Mouse (Mus musculus): Measurements from ENCODE around the gene Olfr315.
A peak's percentile ranks its signal among the peaks of the same experiment; 100 is the strongest.
"Not testable (repeated sequence)": the region's sequence is repeated elsewhere in the genome, so short reads cannot be mapped to it uniquely, and the experiment has no call there.

Gene Olfr315

DNA sequence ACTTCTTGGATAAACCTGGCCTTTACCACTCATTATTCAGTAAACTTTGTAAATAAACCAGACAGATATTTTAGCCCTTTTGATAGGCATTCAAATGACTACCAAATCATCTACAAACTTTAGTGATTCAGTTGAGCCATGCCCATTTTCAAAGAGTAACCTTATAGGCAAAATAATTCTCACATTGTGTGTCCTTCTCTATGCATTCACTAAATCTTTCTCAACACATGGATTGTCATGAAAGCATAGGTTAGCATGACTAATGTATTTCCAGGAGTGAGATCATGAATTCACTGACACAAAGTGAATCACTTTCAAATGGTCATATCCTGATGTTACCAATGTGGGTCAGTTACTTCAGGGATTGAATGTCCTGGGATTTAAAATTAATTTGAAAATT, at the start of gene Olfr315:
Gene Olfr315, plus strand, starts transcription at position 301 of the 400 bp plus-strand sequence.
- no peak for DNase-seq

- no peak for DNase-seq
These were observed 49.1 kb upstream of the Olfr315 start, which contains the start of gene Olfr318 for GRCm38 (mm10) chr11:58723914-58724313. TSS of gene Olfr318 (minus strand) at chr11:58724014.

- DNase-seq, result not testable (repeated sequence)
These were observed 44.9 kb upstream of the Olfr315 start for GRCm38 (mm10) chr11:58727896-58728650.

GRCm38 (mm10) chr11:58733372-58733771, 39.6 kb upstream of the Olfr315 start:
- DNase-seq, result peak; percentile 19

- no peak for DNase-seq
These were observed 34.2 kb upstream of the Olfr315 start, which contains the start of gene Olfr317 for GRCm38 (mm10) chr11:58738792-58739262. TSS of gene Olfr317 (minus strand) at chr11:58739212.

DNA sequence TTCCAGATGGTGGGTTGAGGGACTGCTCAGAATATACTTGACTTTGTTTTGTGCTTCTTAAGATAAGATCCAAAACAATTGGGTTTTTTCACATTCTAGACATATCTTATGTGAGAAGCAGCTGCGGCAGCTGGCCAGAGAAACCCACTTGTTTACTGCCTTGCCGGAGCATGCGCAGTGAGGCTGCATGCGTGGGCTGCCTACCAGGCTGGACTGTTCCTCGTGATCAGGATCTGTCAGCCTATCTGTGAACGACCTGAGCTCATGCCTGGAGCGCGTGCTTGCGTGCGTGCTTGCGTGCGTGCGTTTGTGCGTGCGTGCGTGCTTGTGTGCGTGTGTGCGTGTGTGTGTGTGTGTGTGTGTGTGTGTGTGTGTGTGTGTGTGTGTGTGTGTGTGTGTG, 21.9 kb upstream of the Olfr315 start:
- DNase-seq, result peak; percentile 54

DNA sequence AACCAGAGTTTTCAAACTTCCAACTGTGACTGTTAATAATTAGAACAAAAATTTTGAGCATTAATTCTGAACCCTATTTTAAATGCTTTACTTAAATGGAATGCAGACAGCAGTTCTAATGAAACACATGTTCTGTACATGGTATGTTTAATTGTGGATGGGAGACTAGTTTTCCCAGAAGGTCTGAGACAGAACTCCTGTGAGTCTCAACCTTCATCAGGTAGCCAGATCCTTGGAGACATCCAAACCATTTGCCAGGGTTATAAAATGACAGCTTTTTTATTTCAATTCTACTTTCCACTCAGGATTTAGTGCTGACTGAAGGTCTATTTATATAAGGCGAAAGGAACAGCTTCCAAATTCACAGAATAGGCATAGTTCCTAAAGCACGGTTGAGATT, 20.6 kb upstream of the Olfr315 start, which contains the start of gene Olfr316:
Gene Olfr316, plus strand, starts transcription at position 301 of the 400 bp plus-strand sequence.
- no peak for DNase-seq

DNA sequence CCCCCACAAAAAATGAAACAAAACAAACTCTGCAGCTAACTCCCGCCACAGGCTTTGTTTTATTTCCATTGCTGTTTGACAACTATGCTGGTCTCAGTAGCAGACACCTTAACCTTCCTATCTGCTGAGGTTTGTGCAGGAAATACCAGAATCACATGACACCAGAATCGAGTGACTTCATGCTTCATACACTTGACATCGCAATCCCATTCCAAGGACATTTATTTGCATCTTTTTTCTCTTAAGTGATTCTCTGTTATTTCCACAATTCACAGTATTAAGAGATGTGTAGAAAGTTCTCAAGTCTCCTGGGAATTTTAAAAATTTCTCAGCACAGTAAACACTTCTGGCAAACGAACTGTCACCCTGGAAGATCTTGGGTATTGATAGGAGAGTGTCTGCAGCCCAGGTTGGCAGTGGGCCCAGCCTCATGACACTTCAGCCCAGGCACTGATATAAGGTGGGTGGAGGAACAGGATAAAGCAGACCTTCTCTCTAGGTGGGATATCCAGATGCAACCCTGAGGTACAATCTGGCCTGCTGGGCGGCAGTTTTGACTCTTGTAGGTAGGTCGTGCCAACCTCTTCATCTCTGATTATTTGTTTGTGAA, 9.6 kb downstream of the Olfr315 start, which contains the start of gene Olfr314:
Gene Olfr314, plus strand, starts transcription at position 473 of the 610 bp plus-strand sequence.
- DNase-seq, result no peak

- no peak for DNase-seq
These were observed 11.2 kb downstream of the Olfr315 start for GRCm38 (mm10) chr11:58784182-58784581.

GRCm38 (mm10) chr11:58787651-58788050, 14.7 kb downstream of the Olfr315 start:
- DNase-seq, result no peak

DNA sequence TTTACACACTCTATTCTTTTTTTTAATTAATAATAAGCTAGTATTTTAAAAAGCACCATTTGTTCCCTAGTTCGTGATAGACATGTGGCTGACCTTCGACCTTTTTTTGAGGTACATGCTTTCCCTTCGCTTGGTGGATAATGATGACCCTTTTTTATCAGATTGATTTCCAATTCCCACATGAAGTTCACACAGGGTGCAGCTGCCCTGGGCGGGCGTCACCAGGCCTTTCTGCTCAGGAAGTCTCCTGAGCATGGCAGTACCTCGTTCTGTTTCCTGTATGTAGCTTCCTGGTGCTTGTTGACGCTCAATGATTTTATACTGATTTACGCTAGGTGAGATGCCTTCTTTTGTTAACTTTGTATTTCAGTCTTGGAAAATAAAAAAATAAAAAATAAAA, 15.4 kb downstream of the Olfr315 start:
- no peak for DNase-seq

GRCm38 (mm10) chr11:58789532-58789931, 16.5 kb downstream of the Olfr315 start:
- no peak for DNase-seq

DNA sequence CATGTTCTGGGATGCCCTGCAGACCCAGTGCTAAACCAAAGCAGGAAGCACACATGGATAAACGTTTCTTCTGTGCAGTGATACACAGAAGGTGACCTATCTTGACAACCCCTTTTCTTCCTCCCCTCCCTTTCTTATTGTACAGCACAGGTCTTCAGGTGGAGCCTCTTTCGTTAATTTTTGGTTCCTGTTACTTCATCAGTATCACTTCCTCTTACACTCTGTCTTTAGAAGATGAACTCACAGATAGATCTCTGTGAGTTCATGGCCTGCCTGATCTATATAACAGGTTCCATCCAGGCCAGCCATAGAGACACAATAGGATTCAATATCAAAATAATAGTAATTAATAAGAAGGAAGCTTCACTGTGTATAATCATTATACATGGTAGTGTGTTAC, 17.1 kb downstream of the Olfr315 start:
- DNase-seq, result no peak

GRCm38 (mm10) chr11:58790646-58791045, 17.7 kb downstream of the Olfr315 start:
- no peak for DNase-seq

- no peak for DNase-seq
These were observed 22.9 kb downstream of the Olfr315 start for GRCm38 (mm10) chr11:58795856-58796255.

- DNase-seq, result peak; percentile 82
These were observed 23.9 kb downstream of the Olfr315 start for GRCm38 (mm10) chr11:58796850-58797249.

- peak; percentile 39 for DNase-seq
These were observed 26.8 kb downstream of the Olfr315 start for GRCm38 (mm10) chr11:58799747-58800146.

- DNase-seq, result no peak
These were observed 28.7 kb downstream of the Olfr315 start, which contains the start of gene Fam183b for GRCm38 (mm10) chr11:58801558-58802228. TSS of gene Fam183b (minus strand) at chr11:58801960.

DNA sequence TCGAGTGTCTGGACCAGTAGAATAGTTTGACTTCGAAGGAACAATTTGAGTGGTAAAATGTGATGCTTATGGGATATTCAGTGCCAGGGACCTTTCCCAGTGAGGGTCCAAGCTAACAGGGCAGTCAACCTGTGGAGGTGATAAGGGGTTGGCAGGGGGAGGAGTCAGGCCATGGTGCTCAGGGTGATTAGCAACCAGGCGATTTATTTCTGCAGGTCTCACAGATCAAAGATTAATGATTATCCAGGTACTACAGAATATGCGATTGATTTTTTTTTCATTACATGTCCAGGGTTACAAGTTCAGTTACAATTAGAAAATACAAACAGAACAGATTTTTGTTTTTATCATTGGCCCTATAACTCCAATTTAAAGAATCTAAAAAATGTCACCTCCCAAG, 30.9 kb downstream of the Olfr315 start:
- DNase-seq, result no peak

GRCm38 (mm10) chr11:58804393-58804792, 31.4 kb downstream of the Olfr315 start:
- DNase-seq, result no peak

GRCm38 (mm10) chr11:58812001-58812400, 39.0 kb downstream of the Olfr315 start:
- no peak for DNase-seq

DNA sequence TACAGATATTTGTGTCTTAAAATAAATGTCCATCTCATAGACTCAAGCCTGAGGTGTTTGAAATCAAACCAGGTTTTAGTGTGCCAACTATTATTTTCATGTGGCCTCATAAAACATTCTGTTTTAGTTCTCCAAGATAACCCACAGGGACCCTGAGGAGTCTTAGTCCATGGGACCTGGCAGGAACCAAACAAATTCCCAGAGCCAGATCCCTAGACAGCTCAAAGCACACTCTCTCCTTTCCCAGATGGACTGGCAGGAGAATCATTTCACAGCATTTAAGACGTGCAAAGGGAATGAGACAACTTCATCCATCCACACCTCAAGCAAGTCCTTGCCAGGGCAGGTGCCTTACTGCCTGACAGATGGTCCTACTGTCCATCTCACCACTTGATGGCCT, 41.7 kb downstream of the Olfr315 start, which contains the start of gene Olfr313:
Gene Olfr313, plus strand, starts transcription at position 301 of the 400 bp plus-strand sequence.
- not testable (repeated sequence) for DNase-seq

- DNase-seq, result no peak
These were observed 42.7 kb downstream of the Olfr315 start for GRCm38 (mm10) chr11:58815676-58816075.

Data from right cerebral cortex, adult 18-20 months (tissue).